Mouse (Mus musculus): ENCODE data around the gene Fkbp1a. TPM values are rescaled to one million over a fixed set of nuclear protein-coding genes. Genes with fewer than 3 reads are reported as not detected.

Fkbp1a gene
- polyA plus RNA-seq, 1 experiment from 2014 or later = 610 TPM

DNA sequence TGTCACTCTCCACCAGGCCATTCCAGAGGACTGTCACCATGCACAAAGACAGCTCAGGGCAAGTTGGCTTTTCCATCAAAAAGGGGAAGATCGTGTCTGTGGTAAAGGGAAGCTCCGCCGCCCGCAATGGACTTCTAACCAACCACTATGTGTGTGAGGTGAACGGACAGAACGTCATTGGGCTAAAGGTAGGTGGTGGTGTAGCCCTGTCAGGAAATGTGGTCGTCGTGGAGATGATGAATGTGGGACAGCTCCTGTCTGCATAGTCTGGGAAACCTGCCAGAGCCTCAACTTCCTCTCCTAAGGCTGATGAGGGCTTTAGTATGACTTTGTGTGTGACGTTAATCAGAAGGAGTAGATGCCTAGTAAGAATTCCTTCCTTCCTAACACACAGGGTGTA is 45.0 kb downstream of the Fkbp1a start:
- no peak for ATAC-seq
- no peaks in the 10 kb centered on the region for H3K36me3 ChIP-seq (ENCODE audit: control insufficient read depth, insufficient read depth)
- no peak overlapping the region for H3K27ac ChIP-seq (ENCODE audit: low read length)
- no peaks in the 10 kb centered on the region for H3K27me3 ChIP-seq (replicated peaks; ENCODE audit: control insufficient read depth, insufficient read depth, low read length)
- no peak overlapping the region for H3K4me2 ChIP-seq (ENCODE audit: low read length)
- H3K9ac ChIP-seq (replicated peaks; ENCODE audit: low read depth, low read length) = no peak overlapping the region
- no peaks in the 10 kb centered on the region for H3K9me3 ChIP-seq (ENCODE audit: control insufficient read depth, low read length)
- no peak overlapping the region for H3K4me3 ChIP-seq (replicated peaks; ENCODE audit: low read length)
- 83% methylated on average over 9 of the region's 9 CpGs for WGBS
- H3K4me1 ChIP-seq (replicated peaks; ENCODE audit: control insufficient read depth, insufficient read depth, low read length) = no peaks in the 10 kb centered on the region

DNA sequence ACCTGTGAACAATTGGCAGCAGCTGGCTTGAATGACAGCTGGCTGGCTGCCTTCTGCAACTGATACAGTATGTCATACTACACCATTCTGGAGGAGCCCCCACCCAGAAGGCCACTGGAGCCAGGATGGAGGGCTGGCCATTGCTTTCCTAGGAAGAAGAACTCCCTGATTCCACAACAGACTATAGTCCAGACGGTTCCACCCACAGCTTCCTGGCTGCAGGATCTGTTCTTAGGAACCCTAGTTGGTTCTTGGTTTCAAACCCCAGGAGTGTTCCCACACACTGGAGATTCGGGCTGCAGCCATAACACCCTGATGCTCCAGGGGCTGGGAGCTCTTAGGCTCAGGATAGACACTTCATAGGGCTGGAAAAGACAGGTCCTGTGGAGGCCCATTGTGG is 55.8 kb downstream of the Fkbp1a start:
- Histone ChIP-seq H3K4me3 (replicated peaks; ENCODE audit: low read length) (no peak overlapping the region), H3K27ac (ENCODE audit: low read length) (no peak overlapping the region), H3K4me1 (replicated peaks; ENCODE audit: control insufficient read depth, insufficient read depth, low read length) (peaks cover under 1% of the 10 kb centered on the region; the same call in 1 of the 2 replicates), H3K36me3 (ENCODE audit: control insufficient read depth, insufficient read depth) (no peaks in the 10 kb centered on the region), H3K9me3 (ENCODE audit: control insufficient read depth, low read length) (no peaks in the 10 kb centered on the region), H3K4me2 (ENCODE audit: low read length) (no peak overlapping the region), H3K27me3 (replicated peaks; ENCODE audit: control insufficient read depth, insufficient read depth, low read length) (no peaks in the 10 kb centered on the region), H3K9ac (replicated peaks; ENCODE audit: low read depth, low read length) (no peak overlapping the region)
- 78% methylated on average over 2 of the region's 2 CpGs for WGBS
- ATAC-seq = no peak

DNA sequence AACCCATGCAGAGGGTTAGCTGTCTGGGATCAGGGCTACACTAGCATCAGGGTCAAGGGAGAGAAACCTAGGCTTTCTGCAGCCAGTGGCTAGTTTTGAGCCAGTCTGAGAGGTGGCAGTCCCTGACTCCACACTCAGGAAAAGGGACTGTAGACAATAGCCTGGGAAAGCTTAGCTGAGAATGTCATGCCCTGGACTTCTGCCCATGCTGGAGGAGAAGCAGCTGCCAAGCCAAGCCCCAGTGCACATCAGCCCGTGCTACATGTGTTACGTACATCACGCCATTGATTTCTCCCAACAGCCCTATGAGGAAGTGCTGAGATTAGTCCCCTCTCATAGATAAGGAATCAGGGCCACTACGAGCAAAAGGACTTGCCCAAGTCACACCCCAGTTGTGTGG is 59.8 kb downstream of the Fkbp1a start:
- 84% methylated on average over 4 of the region's 4 CpGs for WGBS

DNA sequence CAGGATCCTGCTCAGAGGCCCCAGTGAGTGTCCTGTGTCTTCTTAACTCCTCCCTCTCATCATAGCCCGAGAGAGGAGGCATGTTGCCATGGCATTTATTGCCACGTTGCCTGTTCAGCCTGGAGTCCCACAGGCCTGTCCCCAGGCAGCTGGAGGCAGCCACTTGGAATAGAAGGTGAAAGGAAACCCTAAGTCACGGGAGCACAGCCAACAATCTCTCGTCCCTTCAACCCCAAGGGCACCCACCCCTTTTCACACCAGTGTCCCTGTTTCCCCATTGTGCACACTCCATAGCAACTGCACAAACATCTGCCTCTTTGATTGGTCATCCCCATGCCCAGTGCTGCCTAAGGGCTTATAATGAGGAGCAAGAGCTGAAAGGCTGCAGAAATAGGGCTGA is 61.3 kb downstream of the Fkbp1a start:
- Histone ChIP-seq H3K4me1 (replicated peaks; ENCODE audit: control insufficient read depth, insufficient read depth, low read length) (peaks cover 23% of the 10 kb centered on the region), H3K9ac (replicated peaks; ENCODE audit: low read depth, low read length) (no peak overlapping the region), H3K27me3 (replicated peaks; ENCODE audit: control insufficient read depth, insufficient read depth, low read length) (no peaks in the 10 kb centered on the region), H3K36me3 (ENCODE audit: control insufficient read depth, insufficient read depth) (no peaks in the 10 kb centered on the region), H3K9me3 (ENCODE audit: control insufficient read depth, low read length) (no peaks in the 10 kb centered on the region), H3K4me3 (replicated peaks; ENCODE audit: low read length) (no peak overlapping the region), H3K27ac (ENCODE audit: low read length) (no peak overlapping the region), H3K4me2 (ENCODE audit: low read length) (no peak overlapping the region)
- 3% methylated on average over 4 of the region's 4 CpGs for WGBS
- ATAC-seq = peak; percentile 65

More for the DNA sequence above, 59.8 kb downstream of the Fkbp1a start:
- H3K9ac ChIP-seq (replicated peaks; ENCODE audit: low read depth, low read length) = no peak overlapping the region
- H3K27me3 ChIP-seq (replicated peaks; ENCODE audit: control insufficient read depth, insufficient read depth, low read length) = no peaks in the 10 kb centered on the region
- H3K4me1 ChIP-seq (replicated peaks; ENCODE audit: control insufficient read depth, insufficient read depth, low read length) = peaks cover 23% of the 10 kb centered on the region
- no peak overlapping the region for H3K27ac ChIP-seq (ENCODE audit: low read length)
- H3K9me3 ChIP-seq (ENCODE audit: control insufficient read depth, low read length) = no peaks in the 10 kb centered on the region
- no peak overlapping the region for H3K4me2 ChIP-seq (ENCODE audit: low read length)
- no peaks in the 10 kb centered on the region for H3K36me3 ChIP-seq (ENCODE audit: control insufficient read depth, insufficient read depth)
- no peak overlapping the region for H3K4me3 ChIP-seq (replicated peaks; ENCODE audit: low read length)
- ATAC-seq = no peak

DNA sequence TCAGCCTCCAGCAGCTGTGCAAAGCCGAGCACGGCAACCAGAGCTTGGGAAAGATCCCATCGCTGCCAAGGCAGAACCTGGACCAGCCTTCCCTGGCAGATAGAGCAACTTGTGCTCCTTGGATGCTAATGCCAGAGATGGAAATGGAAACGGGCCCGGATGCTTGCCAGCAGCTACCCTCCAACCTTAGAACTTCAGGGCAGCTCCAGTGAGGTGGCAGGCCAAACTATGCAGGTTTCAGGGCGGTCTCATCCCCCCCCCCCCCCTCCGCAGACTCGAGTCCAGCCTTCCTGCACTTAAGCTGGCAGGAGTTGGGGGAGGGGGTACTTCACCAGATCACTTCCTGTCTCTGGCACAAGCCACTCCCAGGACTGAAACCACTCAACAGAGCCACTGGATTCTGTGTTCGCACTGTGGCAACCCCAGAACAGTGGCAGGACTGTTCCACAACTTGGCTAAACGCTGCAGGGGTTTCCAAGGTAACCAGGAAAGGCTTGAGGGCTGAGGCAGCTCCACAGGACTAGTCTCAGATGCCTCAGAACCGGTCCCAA is 63.2 kb downstream of the Fkbp1a start:
- no peak overlapping the region for H3K9ac ChIP-seq (replicated peaks; ENCODE audit: low read depth, low read length)
- WGBS = 32% methylated on average over 11 of the region's 11 CpGs
- H3K36me3 ChIP-seq (ENCODE audit: control insufficient read depth, insufficient read depth) = no peaks in the 10 kb centered on the region
- 0 out of 2 replicates have a peak overlapping the region, but pooled peaks have one; percentile 1 for H3K4me2 ChIP-seq (ENCODE audit: low read length)
- H3K27ac ChIP-seq (ENCODE audit: low read length) = no peak overlapping the region; the same call in 1 of the 2 replicates
- peak; percentile 76 for ATAC-seq
- H3K27me3 ChIP-seq (replicated peaks; ENCODE audit: control insufficient read depth, insufficient read depth, low read length) = no peaks in the 10 kb centered on the region
- peaks cover 23% of the 10 kb centered on the region for H3K4me1 ChIP-seq (replicated peaks; ENCODE audit: control insufficient read depth, insufficient read depth, low read length)
- H3K4me3 ChIP-seq (replicated peaks; ENCODE audit: low read length) = no peak overlapping the region
- H3K9me3 ChIP-seq (ENCODE audit: control insufficient read depth, low read length) = no peaks in the 10 kb centered on the region

DNA sequence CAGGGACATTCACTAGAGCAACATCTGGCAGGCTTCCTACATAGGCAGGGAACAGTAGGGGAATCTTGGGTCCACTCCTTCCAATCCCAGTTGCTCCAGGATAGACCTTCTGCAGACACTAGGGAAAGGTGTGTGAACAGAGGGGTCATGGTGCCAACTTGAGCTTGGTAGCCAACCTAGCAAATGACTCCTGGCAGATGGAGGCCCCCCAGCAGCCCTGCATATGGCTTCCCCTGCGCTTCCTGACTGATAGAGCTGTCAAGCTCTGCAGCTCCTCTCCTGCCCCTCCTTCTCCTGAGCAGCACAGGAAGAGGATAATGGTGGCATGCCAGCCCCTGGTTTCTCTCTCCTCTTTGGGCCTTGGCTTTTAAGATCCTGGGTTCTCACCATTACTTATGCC is 66.2 kb downstream of the Fkbp1a start:
- Histone ChIP-seq H3K4me2 (ENCODE audit: low read length) (no peak overlapping the region), H3K27ac (ENCODE audit: low read length) (no peak overlapping the region), H3K9ac (replicated peaks; ENCODE audit: low read depth, low read length) (no peak overlapping the region), H3K36me3 (ENCODE audit: control insufficient read depth, insufficient read depth) (no peaks in the 10 kb centered on the region), H3K27me3 (replicated peaks; ENCODE audit: control insufficient read depth, insufficient read depth, low read length) (no peaks in the 10 kb centered on the region), H3K4me3 (replicated peaks; ENCODE audit: low read length) (no peak overlapping the region), H3K4me1 (replicated peaks; ENCODE audit: control insufficient read depth, insufficient read depth, low read length) (peaks cover 20% of the 10 kb centered on the region), H3K9me3 (ENCODE audit: control insufficient read depth, low read length) (no peaks in the 10 kb centered on the region)
- ATAC-seq = no peak
- 82% methylated on average over 1 of the region's 1 CpGs for WGBS

DNA sequence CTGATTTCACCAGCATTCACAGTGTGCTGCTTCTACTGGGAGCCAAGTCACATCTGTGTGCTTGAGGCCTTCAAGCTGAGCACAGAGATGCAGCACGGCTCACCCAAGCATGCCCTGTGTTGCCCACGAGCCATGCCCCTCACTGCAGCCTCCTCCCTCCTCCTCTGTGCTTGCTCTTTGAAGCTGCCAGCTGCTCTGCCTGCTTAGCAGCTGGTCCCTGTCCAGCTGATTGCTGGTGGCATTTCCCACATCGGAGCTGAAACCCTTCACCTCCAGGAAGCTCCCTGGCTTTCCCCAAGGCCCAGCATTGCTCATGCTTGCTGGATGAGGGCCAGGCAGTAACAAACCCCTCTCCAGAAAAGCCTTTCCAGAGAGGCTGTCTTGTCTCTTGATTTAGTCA is 67.7 kb downstream of the Fkbp1a start:
- 22% methylated on average over 3 of the region's 3 CpGs for WGBS
- no peaks in the 10 kb centered on the region for H3K9me3 ChIP-seq (ENCODE audit: control insufficient read depth, low read length)
- H3K9ac ChIP-seq (replicated peaks; ENCODE audit: low read depth, low read length) = no peak overlapping the region
- no peak overlapping the region for H3K4me3 ChIP-seq (replicated peaks; ENCODE audit: low read length)
- no peak overlapping the region for H3K27ac ChIP-seq (ENCODE audit: low read length)
- no peak for ATAC-seq
- H3K27me3 ChIP-seq (replicated peaks; ENCODE audit: control insufficient read depth, insufficient read depth, low read length) = no peaks in the 10 kb centered on the region
- peaks cover 10% of the 10 kb centered on the region for H3K4me1 ChIP-seq (replicated peaks; ENCODE audit: control insufficient read depth, insufficient read depth, low read length)
- H3K36me3 ChIP-seq (ENCODE audit: control insufficient read depth, insufficient read depth) = no peaks in the 10 kb centered on the region
- H3K4me2 ChIP-seq (ENCODE audit: low read length) = no peak overlapping the region

Other genes starting within 250 kb of the Fkbp1a start
- gene 4921509C19Rik, start 66.3 kb upstream of the Fkbp1a start, polyA plus RNA-seq (2015; fragmentation: Nextera tagmentation; extraction: Ambion mirVana) = not detected in 2 replicates
- 271 and 287 TPM in 2 replicates for gene Nsfl1c, start 48.3 kb upstream of the Fkbp1a start, polyA plus RNA-seq (2015; fragmentation: Nextera tagmentation; extraction: Ambion mirVana)
- 0.89 and 1.0 TPM in 2 replicates for gene Sdcbp2, start 30.1 kb downstream of the Fkbp1a start, polyA plus RNA-seq (2015; fragmentation: Nextera tagmentation; extraction: Ambion mirVana)
- 9.2 and 14.8 TPM in 2 replicates for gene Snph, start 90.1 kb downstream of the Fkbp1a start, polyA plus RNA-seq (2015; fragmentation: Nextera tagmentation; extraction: Ambion mirVana)
- not detected in 2 replicates for gene Rad21l, start 126.0 kb downstream of the Fkbp1a start, polyA plus RNA-seq (2015; fragmentation: Nextera tagmentation; extraction: Ambion mirVana)
- 22.2 and 26.6 TPM in 2 replicates for gene Tmem74b, start 159.5 kb downstream of the Fkbp1a start, polyA plus RNA-seq (2015; fragmentation: Nextera tagmentation; extraction: Ambion mirVana)
- 56.7 and 57.3 TPM in 2 replicates for gene Psmf1, start 201.7 kb downstream of the Fkbp1a start, polyA plus RNA-seq (2015; fragmentation: Nextera tagmentation; extraction: Ambion mirVana)